Mouse (Mus musculus): ENCODE data around the gene Spop. TPM values are rescaled to one million over a fixed set of nuclear protein-coding genes. Genes with fewer than 3 reads are reported as not detected.
"Not testable (repeated sequence)": the region's sequence is repeated elsewhere in the genome, so short reads cannot be mapped to it uniquely, and the experiment has no call there.

The Spop gene
- polyA plus RNA-seq, 1 experiment from 2014 or later = 114 TPM

GRCm38 (mm10) chr11:95402658-95403101 lies 11.2 kb upstream of the Spop start:
- no peak overlapping the region for H3K27ac ChIP-seq (replicated peaks; ENCODE audit: low read depth, low read length)

GRCm38 (mm10) chr11:95403382-95404340 lies 10.2 kb upstream of the Spop start:
- Histone ChIP-seq H3K36me3 (ENCODE audit: control insufficient read depth, insufficient read depth, low read length) (no peaks in the 10 kb centered on the region), H3K27ac (replicated peaks; ENCODE audit: low read depth, low read length) (no peak overlapping the region), H3K9ac (ENCODE audit: low read length) (no peak overlapping the region), H3K4me1 (ENCODE audit: control insufficient read depth, insufficient read depth, low read length) (peaks cover 4% of the 10 kb centered on the region; the same call in 1 of the 2 replicates), H3K9me3 (ENCODE audit: control insufficient read depth, low read length) (no peaks in the 10 kb centered on the region), H3K4me2 (ENCODE audit: low read depth, severe bottlenecking) (no peak overlapping the region), H3K4me3 (ENCODE audit: low read depth, low read length) (no peak overlapping the region), H3K27me3 (ENCODE audit: control insufficient read depth, insufficient read depth, low read length) (no peaks in the 10 kb centered on the region)
- ATAC-seq (ENCODE audit: insufficient number of reproducible peaks, low FRiP score, low TSS enrichment, low read depth) = no peak
- DNase-seq (ENCODE audit: low spot score) = no peak
- WGBS = 71% methylated on average over 16 of the region's 16 CpGs

More at GRCm38 (mm10) chr11:95402658-95403101, 11.2 kb upstream of the Spop start:
- DNase-seq (ENCODE audit: low spot score) (no peak), ATAC-seq (ENCODE audit: insufficient number of reproducible peaks, low FRiP score, low TSS enrichment, low read depth) (no peak)
- Histone ChIP-seq H3K27me3 (ENCODE audit: control insufficient read depth, insufficient read depth, low read length) (no peaks in the 10 kb centered on the region), H3K9ac (ENCODE audit: low read length) (no peak overlapping the region), H3K4me3 (ENCODE audit: low read depth, low read length) (no peak overlapping the region), H3K4me2 (ENCODE audit: low read depth, severe bottlenecking) (no peak overlapping the region), H3K9me3 (ENCODE audit: control insufficient read depth, low read length) (no peaks in the 10 kb centered on the region), H3K4me1 (ENCODE audit: control insufficient read depth, insufficient read depth, low read length) (peaks cover 4% of the 10 kb centered on the region; the same call in 1 of the 2 replicates), H3K36me3 (ENCODE audit: control insufficient read depth, insufficient read depth, low read length) (no peaks in the 10 kb centered on the region)
- 34% methylated on average over 8 of the region's 8 CpGs for WGBS

GRCm38 (mm10) chr11:95405771-95406170 lies 8.1 kb upstream of the Spop start:
- no peak overlapping the region for H3K27ac ChIP-seq (replicated peaks; ENCODE audit: low read depth, low read length)
- no peak overlapping the region for H3K4me3 ChIP-seq (ENCODE audit: low read depth, low read length)
- no peaks in the 10 kb centered on the region for H3K36me3 ChIP-seq (ENCODE audit: control insufficient read depth, insufficient read depth, low read length)
- H3K9me3 ChIP-seq (ENCODE audit: control insufficient read depth, low read length) = no peaks in the 10 kb centered on the region
- no peaks in the 10 kb centered on the region for H3K27me3 ChIP-seq (ENCODE audit: control insufficient read depth, insufficient read depth, low read length)
- no peak overlapping the region for H3K4me2 ChIP-seq (ENCODE audit: low read depth, severe bottlenecking)
- WGBS = 85% methylated on average over 4 of the region's 4 CpGs
- H3K4me1 ChIP-seq (ENCODE audit: control insufficient read depth, insufficient read depth, low read length) = peaks cover 4% of the 10 kb centered on the region; the same call in 1 of the 2 replicates
- DNase-seq (ENCODE audit: low spot score) (no peak), ATAC-seq (ENCODE audit: insufficient number of reproducible peaks, low FRiP score, low TSS enrichment, low read depth) (no peak)
- no peak overlapping the region for H3K9ac ChIP-seq (ENCODE audit: low read length)

- not testable (repeated sequence) for H3K4me3 ChIP-seq (ENCODE audit: low read depth, low read length); H3K9me3 ChIP-seq (ENCODE audit: control insufficient read depth, low read length); H3K4me2 ChIP-seq (ENCODE audit: low read depth, severe bottlenecking); H3K36me3 ChIP-seq (ENCODE audit: control insufficient read depth, insufficient read depth, low read length); ATAC-seq (ENCODE audit: insufficient number of reproducible peaks, low FRiP score, low TSS enrichment, low read depth); H3K27me3 ChIP-seq (ENCODE audit: control insufficient read depth, insufficient read depth, low read length); H3K27ac ChIP-seq (replicated peaks; ENCODE audit: low read depth, low read length); H3K4me1 ChIP-seq (ENCODE audit: control insufficient read depth, insufficient read depth, low read length); H3K9ac ChIP-seq (ENCODE audit: low read length); DNase-seq (ENCODE audit: low spot score)
- 97% methylated on average over 5 of the region's 5 CpGs for WGBS
These were observed 7.5 kb upstream of the Spop start for GRCm38 (mm10) chr11:95406398-95406797.

GRCm38 (mm10) chr11:95409450-95410112 lies 4.3 kb upstream of the Spop start:
- Histone ChIP-seq H3K9me3 (ENCODE audit: control insufficient read depth, low read length) (no peaks in the 10 kb centered on the region), H3K27ac (replicated peaks; ENCODE audit: low read depth, low read length) (no peak overlapping the region), H3K36me3 (ENCODE audit: control insufficient read depth, insufficient read depth, low read length) (no peaks in the 10 kb centered on the region), H3K27me3 (ENCODE audit: control insufficient read depth, insufficient read depth, low read length) (no peaks in the 10 kb centered on the region), H3K4me1 (ENCODE audit: control insufficient read depth, insufficient read depth, low read length) (no peaks in the 10 kb centered on the region), H3K9ac (ENCODE audit: low read length) (no peak overlapping the region), H3K4me3 (ENCODE audit: low read depth, low read length) (no peak overlapping the region), H3K4me2 (ENCODE audit: low read depth, severe bottlenecking) (no peak overlapping the region)
- DNase-seq (ENCODE audit: low spot score) (no peak), ATAC-seq (ENCODE audit: insufficient number of reproducible peaks, low FRiP score, low TSS enrichment, low read depth) (no peak)
- WGBS = 90% methylated on average over 10 of the region's 10 CpGs

GRCm38 (mm10) chr11:95411453-95412013 lies 2.3 kb upstream of the Spop start:
- Histone ChIP-seq H3K4me2 (ENCODE audit: low read depth, severe bottlenecking) (no peak overlapping the region), H3K9me3 (ENCODE audit: control insufficient read depth, low read length) (no peaks in the 10 kb centered on the region), H3K36me3 (ENCODE audit: control insufficient read depth, insufficient read depth, low read length) (no peaks in the 10 kb centered on the region), H3K9ac (ENCODE audit: low read length) (no peak overlapping the region), H3K27me3 (ENCODE audit: control insufficient read depth, insufficient read depth, low read length) (no peaks in the 10 kb centered on the region), H3K27ac (replicated peaks; ENCODE audit: low read depth, low read length) (no peak overlapping the region), H3K4me1 (ENCODE audit: control insufficient read depth, insufficient read depth, low read length) (peaks cover 10% of the 10 kb centered on the region), H3K4me3 (ENCODE audit: low read depth, low read length) (no peak overlapping the region)
- 69% methylated on average over 6 of the region's 6 CpGs for WGBS
- ATAC-seq (ENCODE audit: insufficient number of reproducible peaks, low FRiP score, low TSS enrichment, low read depth) (no peak), DNase-seq (ENCODE audit: low spot score) (no peak)

- H3K36me3 ChIP-seq (ENCODE audit: control insufficient read depth, insufficient read depth, low read length) = no peaks in the 10 kb centered on the region
- no peaks in the 10 kb centered on the region for H3K27me3 ChIP-seq (ENCODE audit: control insufficient read depth, insufficient read depth, low read length)
- H3K9ac ChIP-seq (ENCODE audit: low read length) = no peak overlapping the region
- DNase-seq (ENCODE audit: low spot score) (no peak), ATAC-seq (ENCODE audit: insufficient number of reproducible peaks, low FRiP score, low TSS enrichment, low read depth) (no peak)
- no peak overlapping the region for H3K27ac ChIP-seq (replicated peaks; ENCODE audit: low read depth, low read length)
- no peaks in the 10 kb centered on the region for H3K9me3 ChIP-seq (ENCODE audit: control insufficient read depth, low read length)
- no peak overlapping the region for H3K4me3 ChIP-seq (ENCODE audit: low read depth, low read length)
- H3K4me2 ChIP-seq (ENCODE audit: low read depth, severe bottlenecking) = no peak overlapping the region
- 94% methylated on average over 3 of the region's 3 CpGs for WGBS
- peaks cover 10% of the 10 kb centered on the region for H3K4me1 ChIP-seq (ENCODE audit: control insufficient read depth, insufficient read depth, low read length)
These were observed 1.3 kb upstream of the Spop start for GRCm38 (mm10) chr11:95412615-95413014.

GRCm38 (mm10) chr11:95414536-95415161 lies 769 bp downstream of the Spop start:
- no peaks in the 10 kb centered on the region for H3K27me3 ChIP-seq (ENCODE audit: control insufficient read depth, insufficient read depth, low read length)
- under 1% methylated on average over 28 of the region's 28 CpGs for WGBS
- H3K9me3 ChIP-seq (ENCODE audit: control insufficient read depth, low read length) = no peaks in the 10 kb centered on the region
- H3K9ac ChIP-seq (ENCODE audit: low read length) = peak overlapping the region; percentile 72
- H3K4me3 ChIP-seq (ENCODE audit: low read depth, low read length) = peak overlapping the region; percentile 48
- peak overlapping the region; percentile 69 for H3K4me2 ChIP-seq (ENCODE audit: low read depth, severe bottlenecking)
- peaks cover 10% of the 10 kb centered on the region for H3K4me1 ChIP-seq (ENCODE audit: control insufficient read depth, insufficient read depth, low read length)
- H3K27ac ChIP-seq (replicated peaks; ENCODE audit: low read depth, low read length) = peak overlapping the region; percentile 78
- peak; percentile 99 for DNase-seq (ENCODE audit: low spot score)
- ATAC-seq (ENCODE audit: insufficient number of reproducible peaks, low FRiP score, low TSS enrichment, low read depth) = peak; percentile 84
- H3K36me3 ChIP-seq (ENCODE audit: control insufficient read depth, insufficient read depth, low read length) = no peaks in the 10 kb centered on the region

Measured in limb, embryonic 11.5 days (tissue).